Mouse (Mus musculus): Measurements from ENCODE around the gene Gigyf2.
"Not testable (repeated sequence)": the region's sequence is repeated elsewhere in the genome, so short reads cannot be mapped to it uniquely, and the experiment has no call there.

Gene Gigyf2

GRCm38 (mm10) chr1:87436583-87436982 is 109.8 kb downstream of the Gigyf2 start:
- DNase-seq (ENCODE audit: extremely low read depth, low read depth, low spot score), result no peak

- no peak for DNase-seq (ENCODE audit: extremely low read depth, low read depth, low spot score)
Observed at GRCm38 (mm10) chr1:87447183-87448104, 120.6 kb downstream of the Gigyf2 start.

- DNase-seq (ENCODE audit: extremely low read depth, low read depth, low spot score), result no peak
Observed at GRCm38 (mm10) chr1:87449432-87449831, 122.6 kb downstream of the Gigyf2 start.

- no peak for DNase-seq (ENCODE audit: extremely low read depth, low read depth, low spot score)
Observed at GRCm38 (mm10) chr1:87456425-87456824, 129.6 kb downstream of the Gigyf2 start.

GRCm38 (mm10) chr1:87458045-87458444 is 131.2 kb downstream of the Gigyf2 start:
- DNase-seq (ENCODE audit: extremely low read depth, low read depth, low spot score), result no peak

- not testable (repeated sequence) for DNase-seq (ENCODE audit: extremely low read depth, low read depth, low spot score)
Observed at GRCm38 (mm10) chr1:87459856-87460255, 133.1 kb downstream of the Gigyf2 start.

- DNase-seq (ENCODE audit: extremely low read depth, low read depth, low spot score), result no peak
Observed at GRCm38 (mm10) chr1:87467469-87467868, 140.7 kb downstream of the Gigyf2 start.

GRCm38 (mm10) chr1:87468321-87468720 is 141.5 kb downstream of the Gigyf2 start:
- no peak for DNase-seq (ENCODE audit: extremely low read depth, low read depth, low spot score)

GRCm38 (mm10) chr1:87469971-87470370 is 143.2 kb downstream of the Gigyf2 start, which contains the start of gene Snorc:
Snorc (plus strand) TSS chr1:87470271.
- not testable (repeated sequence) for DNase-seq (ENCODE audit: extremely low read depth, low read depth, low spot score)

GRCm38 (mm10) chr1:87471914-87472313 is 145.1 kb downstream of the Gigyf2 start:
- DNase-seq (ENCODE audit: extremely low read depth, low read depth, low spot score), result no peak

GRCm38 (mm10) chr1:87472576-87472975 is 145.8 kb downstream of the Gigyf2 start:
- no peak for DNase-seq (ENCODE audit: extremely low read depth, low read depth, low spot score)

GRCm38 (mm10) chr1:87475076-87475895 is 148.5 kb downstream of the Gigyf2 start:
- DNase-seq (ENCODE audit: extremely low read depth, low read depth, low spot score), result no peak

GRCm38 (mm10) chr1:87482546-87482945 is 155.7 kb downstream of the Gigyf2 start:
- no peak for DNase-seq (ENCODE audit: extremely low read depth, low read depth, low spot score)

GRCm38 (mm10) chr1:87486386-87486785 is 159.6 kb downstream of the Gigyf2 start:
- DNase-seq (ENCODE audit: extremely low read depth, low read depth, low spot score), result peak; percentile 67

- DNase-seq (ENCODE audit: extremely low read depth, low read depth, low spot score), result no peak
Observed at GRCm38 (mm10) chr1:87492285-87492684, 165.5 kb downstream of the Gigyf2 start.

GRCm38 (mm10) chr1:87493542-87493941 is 166.7 kb downstream of the Gigyf2 start:
- DNase-seq (ENCODE audit: extremely low read depth, low read depth, low spot score), result no peak

Data from fat pad, adult 2 months (tissue).